Mouse (Mus musculus): ENCODE results near the gene Ccdc85a.

DNA sequence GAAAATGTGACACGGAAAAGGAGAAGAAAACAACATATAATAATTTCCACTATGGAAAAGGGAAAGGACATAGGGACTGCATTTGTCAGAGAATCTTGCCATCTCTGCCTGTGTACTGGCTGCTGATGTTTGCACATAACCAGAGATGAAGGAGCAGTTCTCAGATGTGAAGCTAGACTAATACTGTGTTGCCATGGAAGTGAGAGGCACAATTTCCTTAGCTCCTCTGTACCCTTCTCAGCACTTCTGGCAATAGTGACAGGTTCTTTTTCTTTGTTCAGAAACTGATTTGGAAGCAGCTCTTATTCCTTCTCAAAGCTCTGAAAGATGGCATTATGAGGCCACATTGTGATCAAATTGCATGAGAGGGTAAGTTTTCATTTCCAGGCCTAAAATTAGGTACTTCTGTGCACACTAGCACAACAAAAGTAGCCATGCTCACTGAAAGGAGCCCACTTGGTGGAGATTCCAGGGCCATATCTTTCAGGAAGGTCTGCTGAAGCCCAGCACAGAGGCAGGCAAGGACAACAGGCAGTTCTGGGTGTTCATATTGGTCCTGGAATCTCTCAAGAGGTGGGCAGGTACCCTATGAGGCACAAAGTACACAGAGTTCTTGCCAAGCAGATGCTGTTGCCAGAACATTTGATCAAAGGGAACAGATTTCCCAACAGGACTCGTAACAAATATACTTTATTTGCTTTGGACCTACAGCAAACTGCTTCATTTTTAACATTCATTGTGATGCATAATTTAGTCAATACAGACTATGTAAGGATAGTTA is 161.5 kb downstream of the Ccdc85a start:
- TF ChIP-seq EP300 (IDR thresholded peaks at IDR 0.05) = no peak
- no peak for TF ChIP-seq CTCF (IDR thresholded peaks at IDR 0.05)
